Mouse (Mus musculus): ENCODE results near the gene Timp3.

Timp3 gene

GRCm38 (mm10) chr10:86300293-86301116, at the start of gene Timp3:
TSS of gene Timp3 (plus strand) at chr10:86300372.
- in situ Hi-C loops (cut with MboI, MseI) = loop anchor here (10.0 kb wide), 1 partner anchor 326 kb away; no protein-coding TSS in a partner anchor

GRCm38 (mm10) chr10:86256221-86256620, 44.0 kb upstream of the Timp3 start:
- in situ Hi-C loops (cut with MboI, MseI) = loop anchor here (5.0 kb wide), 1 partner anchor 71 kb away; no protein-coding TSS in a partner anchor

GRCm38 (mm10) chr10:86257045-86257444, 43.1 kb upstream of the Timp3 start:
- in situ Hi-C loops (cut with MboI, MseI) = loop anchor here (5.0 kb wide), 1 partner anchor 70 kb away; no protein-coding TSS in a partner anchor

- in situ Hi-C loops (cut with MboI, MseI) = loop anchor here (5.0 kb wide), 1 partner anchor 69 kb away; no protein-coding TSS in a partner anchor
Measured at GRCm38 (mm10) chr10:86258046-86258445, 42.1 kb upstream of the Timp3 start.

GRCm38 (mm10) chr10:86258992-86259391, 41.2 kb upstream of the Timp3 start:
- in situ Hi-C loops (cut with MboI, MseI) = loop anchor here (5.0 kb wide), 1 partner anchor 68 kb away; no protein-coding TSS in a partner anchor

GRCm38 (mm10) chr10:86261725-86262124, 38.4 kb upstream of the Timp3 start:
- in situ Hi-C loops (cut with MboI, MseI) = loop anchor here (10.0 kb wide), 1 partner anchor 853 kb away; no protein-coding TSS in a partner anchor

- in situ Hi-C loops (cut with MboI, MseI) = loop anchor here (10.0 kb wide), 1 partner anchor 850 kb away; no protein-coding TSS in a partner anchor
Measured at GRCm38 (mm10) chr10:86264618-86265017, 35.6 kb upstream of the Timp3 start.

GRCm38 (mm10) chr10:86270254-86270653, 29.9 kb upstream of the Timp3 start:
- in situ Hi-C loops (cut with MboI, MseI) = no loop called here

GRCm38 (mm10) chr10:86272826-86273225, 27.3 kb upstream of the Timp3 start:
- in situ Hi-C loops (cut with MboI, MseI) = no loop called here

GRCm38 (mm10) chr10:86273410-86274191, 26.6 kb upstream of the Timp3 start:
- in situ Hi-C loops (cut with MboI, MseI) = no loop called here

GRCm38 (mm10) chr10:86275585-86275984, 24.6 kb upstream of the Timp3 start:
- in situ Hi-C loops (cut with MboI, MseI) = no loop called here

GRCm38 (mm10) chr10:86277327-86277726, 22.8 kb upstream of the Timp3 start:
- in situ Hi-C loops (cut with MboI, MseI) = no loop called here

- in situ Hi-C loops (cut with MboI, MseI) = no loop called here
Measured at GRCm38 (mm10) chr10:86278481-86278880, 21.7 kb upstream of the Timp3 start.

GRCm38 (mm10) chr10:86279579-86280168, 20.5 kb upstream of the Timp3 start:
- in situ Hi-C loops (cut with MboI, MseI) = no loop called here

- in situ Hi-C loops (cut with MboI, MseI) = no loop called here
Measured at GRCm38 (mm10) chr10:86281238-86281637, 18.9 kb upstream of the Timp3 start.

- in situ Hi-C loops (cut with MboI, MseI) = no loop called here
Measured at GRCm38 (mm10) chr10:86286508-86286907, 13.7 kb upstream of the Timp3 start.

- in situ Hi-C loops (cut with MboI, MseI) = loop anchor here (10.0 kb wide), 1 partner anchor 225 kb away; no protein-coding TSS in a partner anchor
Measured at GRCm38 (mm10) chr10:86290109-86290771, 9.9 kb upstream of the Timp3 start.

GRCm38 (mm10) chr10:86293880-86294279, 6.3 kb upstream of the Timp3 start:
- in situ Hi-C loops (cut with MboI, MseI) = loop anchor here (10.0 kb wide), 1 partner anchor 229 kb away; no protein-coding TSS in a partner anchor

- in situ Hi-C loops (cut with MboI, MseI) = loop anchor here (10.0 kb wide), 1 partner anchor 230 kb away; no protein-coding TSS in a partner anchor
Measured at GRCm38 (mm10) chr10:86294599-86295365, 5.4 kb upstream of the Timp3 start.

- in situ Hi-C loops (cut with MboI, MseI) = loop anchor here (10.0 kb wide), 1 partner anchor 231 kb away; no protein-coding TSS in a partner anchor
Measured at GRCm38 (mm10) chr10:86295454-86296098, 4.6 kb upstream of the Timp3 start.
